Mouse (Mus musculus) forebrain, embryonic 15.5 days (tissue): Measurements from ENCODE around the gene Zfp764. TPM values are rescaled to one million over a fixed set of nuclear protein-coding genes. Genes with fewer than 3 reads are reported as not detected.
"Not testable (repeated sequence)": the region's sequence is repeated elsewhere in the genome, so short reads cannot be mapped to it uniquely, and the experiment has no call there.

Experiments used
- ATAC-seq: fragments of 200-750 bp; cut with Nextera tagmentation; replicated peaks from 2 replicates; pipeline ENCODE4 v1.8.0; 2017; ENCODE audit warnings: mild to moderate bottlenecking, moderate TSS enrichment, moderate library complexity
- H3K27ac ChIP-seq: fragments of 300-500 bp; sonication (generic); replicated peaks from 2 replicates; pipeline ENCODE4 v1.5.1; 2015; ENCODE audit warnings: mild to moderate bottlenecking, inconsistent platforms
- H3K27me3 ChIP-seq: fragments of 300-500 bp; sonication (generic); 2 replicates; pipeline ENCODE4 v1.6.1; 2015; ENCODE audit warnings: inconsistent platforms
- H3K36me3 ChIP-seq: fragments of 300-500 bp; sonication (generic); 2 replicates; pipeline ENCODE4 v1.6.1; 2015; ENCODE audit warnings: mild to moderate bottlenecking, inconsistent platforms
- H3K4me1 ChIP-seq: fragments of 300-500 bp; sonication (generic); 2 replicates; pipeline ENCODE4 v1.6.1; 2015; ENCODE audit warnings: inconsistent platforms
- H3K4me2 ChIP-seq: fragments of 300-500 bp; sonication (generic); replicated peaks from 2 replicates; pipeline ENCODE4 v1.6.1; 2015; ENCODE audit warnings: mild to moderate bottlenecking, inconsistent platforms
- H3K4me3 ChIP-seq: fragments of 300-500 bp; sonication (generic); 2 replicates; pipeline ENCODE4 v1.5.1; 2015; ENCODE audit warnings: mild to moderate bottlenecking, inconsistent platforms
- H3K9ac ChIP-seq: fragments of 300-500 bp; sonication (generic); replicated peaks from 2 replicates; pipeline ENCODE4 v1.6.1; 2015; ENCODE audit warnings: mild to moderate bottlenecking, inconsistent platforms
- H3K9me3 ChIP-seq: fragments of 300-500 bp; sonication (generic); 2 replicates; pipeline ENCODE4 v1.6.1; 2016; ENCODE audit warnings: inconsistent platforms
- WGBS: fragments of 180-500 bp; shearing (Covaris S2); methylation state at CpG from one replicate; pipeline ENCODE4 v1.1.7; 2015; ENCODE audit warnings: mixed read lengths; 5-methylcytosine and 5-hydroxymethylcytosine counted together
- polyA plus RNA-seq: library from polyadenylated mRNA; unstranded; fragments of >200 nt; fragmentation: Nextera tagmentation; extraction: Ambion mirVana; gene quantifications from 2 replicates; pipeline ENCODE4 v1.2.1, GENCODE M21; 2015

The Zfp764 gene
- polyA plus RNA-seq, 1 experiment from 2014 or later: 6.1 TPM

DNA sequence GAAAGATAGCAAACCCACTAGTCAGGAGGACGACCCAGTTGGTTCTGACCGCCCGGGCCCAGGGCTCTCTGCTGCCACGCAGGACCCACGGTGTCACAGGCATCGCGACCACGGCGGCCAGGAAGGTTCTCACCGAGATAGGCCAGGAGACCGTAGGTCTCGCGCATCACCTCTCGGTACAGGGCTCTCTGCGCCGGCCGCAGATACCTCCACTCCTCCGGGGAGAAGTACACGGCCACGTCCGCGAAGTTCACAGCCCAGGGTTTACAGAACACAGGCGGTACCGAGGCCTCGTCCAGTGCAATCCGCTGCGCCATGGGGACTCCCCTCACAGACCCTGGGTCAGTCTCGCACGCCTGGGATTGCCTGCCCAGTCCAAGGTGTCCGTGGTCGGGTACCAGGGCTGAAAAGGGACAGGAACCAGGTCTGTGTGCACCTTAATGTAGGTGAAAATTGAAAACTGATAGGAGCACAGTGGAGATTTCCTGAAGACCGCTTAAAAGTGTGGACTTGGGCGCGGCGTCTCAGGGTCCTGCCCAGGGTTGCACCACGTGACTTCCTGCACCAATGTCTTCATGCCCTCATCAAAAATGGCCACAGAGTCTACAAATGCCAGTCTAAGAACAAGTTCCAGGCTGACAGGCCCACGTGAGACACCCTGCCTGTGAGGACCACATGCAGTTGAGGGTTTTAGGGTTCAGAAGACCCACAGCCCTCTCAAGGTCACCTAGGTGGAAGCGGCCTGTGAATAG lies 19.8 kb downstream of the Zfp764 start, which contains the start of gene 9130019O22Rik:
Gene 9130019O22Rik, minus strand, starts transcription at position 526 of the 752 bp plus-strand sequence.
- Histone ChIP-seq H3K9ac (peak within 1 kb of the TSS; percentile 68), H3K27me3 (no peaks in the 10 kb centered on the region), H3K4me3 (peak within 1 kb of the TSS; percentile 69), H3K27ac (0 out of 2 replicates have a peak within 1 kb of the TSS, but pooled peaks have one; percentile 46), H3K36me3 (peaks cover 9% of the 10 kb centered on the region), H3K4me2 (peak within 1 kb of the TSS; percentile 77), H3K9me3 (no peaks in the 10 kb centered on the region), H3K4me1 (peaks cover 6% of the 10 kb centered on the region; the same call in 1 of the 2 replicates)
- 16% methylated on average over 38 of the region's 38 CpGs for WGBS
- peak; percentile 89 for ATAC-seq

DNA sequence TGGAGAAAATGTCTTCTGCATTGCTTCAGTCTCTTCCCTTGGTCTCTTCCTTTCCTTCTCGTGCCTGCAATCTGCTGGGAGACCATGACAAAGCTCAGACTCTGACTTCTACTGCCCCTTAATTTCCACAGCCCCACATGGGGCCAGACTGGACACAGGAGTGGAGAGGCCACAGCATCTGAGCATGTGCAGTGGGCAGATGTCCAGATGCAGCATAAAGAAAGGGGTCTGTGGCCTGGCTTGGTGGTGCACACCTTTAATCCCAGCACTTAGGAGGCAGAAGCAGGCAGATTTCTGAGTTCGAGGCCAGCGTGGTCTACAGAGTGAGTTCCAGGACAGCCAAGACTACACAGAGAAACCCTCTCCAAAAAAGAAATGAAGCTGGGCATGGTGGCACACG lies 21.1 kb downstream of the Zfp764 start:
- 92% methylated on average over 4 of the region's 4 CpGs for WGBS
- not testable (repeated sequence) for H3K4me1 ChIP-seq, H3K27ac ChIP-seq, ATAC-seq, H3K9me3 ChIP-seq, H3K27me3 ChIP-seq, H3K4me3 ChIP-seq, H3K9ac ChIP-seq, H3K36me3 ChIP-seq, H3K4me2 ChIP-seq

GRCm38 (mm10) chr7:127378310-127378921 lies 28.2 kb downstream of the Zfp764 start:
- H3K27me3 ChIP-seq: no peaks in the 10 kb centered on the region
- H3K4me3 ChIP-seq: no peak overlapping the region
- no peak overlapping the region for H3K4me2 ChIP-seq
- no peak overlapping the region for H3K27ac ChIP-seq
- WGBS: 84% methylated on average over 6 of the region's 6 CpGs
- peaks cover 4% of the 10 kb centered on the region; the same call in 1 of the 2 replicates for H3K4me1 ChIP-seq
- H3K36me3 ChIP-seq: peaks cover 4% of the 10 kb centered on the region; the same call in 1 of the 2 replicates
- no peak overlapping the region for H3K9ac ChIP-seq
- no peaks in the 10 kb centered on the region for H3K9me3 ChIP-seq
- no peak for ATAC-seq

- peak within 1 kb of the TSS; percentile 75 for H3K9ac ChIP-seq
- H3K4me1 ChIP-seq: not testable (repeated sequence)
- peak; percentile 93 for ATAC-seq
These were observed 31.1 kb downstream of the Zfp764 start, which contains the start of gene Zfp747 for GRCm38 (mm10) chr7:127375271-127376245. Gene Zfp747, minus strand, starts transcription at chr7:127376050.

GRCm38 (mm10) chr7:127371870-127372269 lies 34.8 kb downstream of the Zfp764 start:
- not testable (repeated sequence) for H3K9ac ChIP-seq, H3K27ac ChIP-seq
- WGBS: 82% methylated on average over 3 of the region's 3 CpGs

More at GRCm38 (mm10) chr7:127375271-127376245, 31.1 kb downstream of the Zfp764 start, which contains the start of gene Zfp747:
- peak within 1 kb of the TSS; percentile 75 for H3K27ac ChIP-seq
- not testable (repeated sequence) for H3K9me3 ChIP-seq, H3K27me3 ChIP-seq, H3K36me3 ChIP-seq
- peak within 1 kb of the TSS; percentile 78 for H3K4me2 ChIP-seq
- H3K4me3 ChIP-seq: peak within 1 kb of the TSS; percentile 76
- WGBS: 2% methylated on average over 49 of the region's 49 CpGs

GRCm38 (mm10) chr7:127371213-127371612 lies 35.4 kb downstream of the Zfp764 start:
- H3K4me1 ChIP-seq: peaks cover 4% of the 10 kb centered on the region; the same call in 1 of the 2 replicates
- no peak overlapping the region for H3K4me3 ChIP-seq
- no peak overlapping the region for H3K4me2 ChIP-seq
- no peak overlapping the region for H3K27ac ChIP-seq
- 88% methylated on average over 2 of the region's 2 CpGs for WGBS
- no peaks in the 10 kb centered on the region for H3K27me3 ChIP-seq
- H3K9ac ChIP-seq: no peak overlapping the region
- H3K36me3 ChIP-seq: peaks cover 4% of the 10 kb centered on the region; the same call in 1 of the 2 replicates
- ATAC-seq: no peak
- no peaks in the 10 kb centered on the region for H3K9me3 ChIP-seq

More at GRCm38 (mm10) chr7:127371870-127372269, 34.8 kb downstream of the Zfp764 start:
- H3K27me3 ChIP-seq, ATAC-seq, H3K4me3 ChIP-seq, H3K4me1 ChIP-seq, H3K4me2 ChIP-seq, H3K9me3 ChIP-seq, H3K36me3 ChIP-seq: not testable (repeated sequence)

- 91% methylated on average over 3 of the region's 3 CpGs for WGBS
These were observed 40.4 kb downstream of the Zfp764 start for GRCm38 (mm10) chr7:127366249-127366648.

GRCm38 (mm10) chr7:127364166-127364565 lies 42.5 kb downstream of the Zfp764 start:
- H3K27ac ChIP-seq: 0 out of 2 replicates have a peak overlapping the region, but pooled peaks have one; percentile 35
- peak overlapping the region; percentile 38 for H3K4me3 ChIP-seq
- H3K27me3 ChIP-seq: peaks cover 3% of the 10 kb centered on the region; the same call in 1 of the 2 replicates
- WGBS: 34% methylated on average over 4 of the region's 4 CpGs
- peak overlapping the region; percentile 76 for H3K4me2 ChIP-seq
- H3K36me3 ChIP-seq: no peaks in the 10 kb centered on the region
- H3K9me3 ChIP-seq: no peaks in the 10 kb centered on the region
- ATAC-seq: no peak; the same call in 1 of the 2 replicates
- peaks cover 17% of the 10 kb centered on the region for H3K4me1 ChIP-seq
- peak overlapping the region; percentile 57; the same call in 1 of the 2 replicates for H3K9ac ChIP-seq

More at GRCm38 (mm10) chr7:127366249-127366648, 40.4 kb downstream of the Zfp764 start:
- Histone ChIP-seq H3K27me3 (no peaks in the 10 kb centered on the region), H3K9me3 (no peaks in the 10 kb centered on the region), H3K4me2 (no peak overlapping the region), H3K4me1 (peaks cover 17% of the 10 kb centered on the region), H3K4me3 (no peak overlapping the region), H3K36me3 (no peaks in the 10 kb centered on the region), H3K27ac (no peak overlapping the region), H3K9ac (no peak overlapping the region)
- ATAC-seq: no peak

DNA sequence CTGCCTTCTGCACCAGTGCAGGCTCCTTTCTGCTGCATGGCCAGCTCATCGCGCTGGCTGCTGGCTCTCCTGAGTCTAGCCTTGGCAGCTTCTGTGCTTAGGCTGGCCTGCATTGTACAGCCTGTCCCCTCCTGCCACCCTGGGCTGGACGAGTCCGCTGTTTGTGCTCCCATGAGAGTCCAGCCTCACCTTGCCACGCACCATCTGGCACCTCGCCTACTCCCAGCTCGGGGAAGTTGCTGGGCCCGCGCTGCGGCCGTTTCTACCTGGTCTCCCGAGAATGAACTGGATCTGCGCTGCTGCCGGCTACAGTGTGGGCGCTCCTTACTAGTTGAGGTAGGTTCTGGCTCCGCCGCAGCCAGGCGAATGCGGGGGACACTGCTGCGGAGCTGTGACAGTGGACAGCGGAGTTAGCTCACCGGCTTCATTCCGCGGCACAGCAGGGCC lies 43.1 kb downstream of the Zfp764 start:
- Histone ChIP-seq H3K36me3 (no peaks in the 10 kb centered on the region), H3K4me1 (peaks cover 17% of the 10 kb centered on the region), H3K9ac (peak overlapping the region; percentile 57), H3K4me3 (peak overlapping the region; percentile 38), H3K27me3 (peaks cover 3% of the 10 kb centered on the region; the same call in 1 of the 2 replicates), H3K9me3 (no peaks in the 10 kb centered on the region), H3K4me2 (peak overlapping the region; percentile 76), H3K27ac (peak overlapping the region; percentile 35; the same call in 1 of the 2 replicates)
- WGBS: 1% methylated on average over 24 of the region's 24 CpGs
- no peak for ATAC-seq

DNA sequence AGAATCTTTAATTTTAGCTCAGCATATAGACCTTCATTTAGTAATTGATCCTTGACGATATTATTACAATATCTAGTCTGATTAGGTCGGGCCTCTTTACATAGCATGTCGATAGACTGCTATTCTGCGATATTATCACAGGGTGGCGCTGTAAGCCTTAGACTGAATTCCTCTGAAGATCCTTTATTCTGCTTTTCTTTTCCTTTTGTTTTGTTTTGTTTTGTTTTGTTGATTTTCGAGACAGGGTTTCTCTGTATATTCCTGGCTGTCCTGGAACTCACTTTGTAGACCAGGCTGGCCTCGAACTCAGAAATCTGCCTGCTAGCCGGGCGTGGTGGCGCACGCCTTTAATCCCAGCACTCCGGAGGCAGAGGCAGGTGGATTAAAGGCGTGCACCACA lies 44.2 kb downstream of the Zfp764 start:
- not testable (repeated sequence) for H3K27ac ChIP-seq, H3K9me3 ChIP-seq, H3K36me3 ChIP-seq, H3K27me3 ChIP-seq, ATAC-seq, H3K9ac ChIP-seq
- WGBS: 9% methylated on average over 13 of the region's 13 CpGs
- peak overlapping the region; percentile 27 for H3K4me2 ChIP-seq
- H3K4me1 ChIP-seq: peaks cover 17% of the 10 kb centered on the region
- H3K4me3 ChIP-seq: peak overlapping the region; percentile 25; the same call in 1 of the 2 replicates

GRCm38 (mm10) chr7:127361449-127361848 lies 45.2 kb downstream of the Zfp764 start:
- no peaks in the 10 kb centered on the region for H3K36me3 ChIP-seq
- no peak overlapping the region for H3K9ac ChIP-seq
- H3K27ac ChIP-seq: no peak overlapping the region
- H3K4me1 ChIP-seq: peaks cover 17% of the 10 kb centered on the region
- ATAC-seq: no peak
- no peaks in the 10 kb centered on the region for H3K9me3 ChIP-seq
- 65% methylated on average over 12 of the region's 13 CpGs for WGBS
- H3K4me3 ChIP-seq: no peak overlapping the region
- peaks cover 3% of the 10 kb centered on the region; the same call in 1 of the 2 replicates for H3K27me3 ChIP-seq
- H3K4me2 ChIP-seq: no peak overlapping the region
